Mouse (Mus musculus): ENCODE results near the gene Plekhj1.
"Not testable (repeated sequence)": the region's sequence is repeated elsewhere in the genome, so short reads cannot be mapped to it uniquely, and the experiment has no call there.

The Plekhj1 gene

GRCm38 (mm10) chr10:80798150-80799006 lies at the start of gene Plekhj1, which contains the start of gene Sf3a2:
Gene Plekhj1, minus strand, starts transcription at chr10:80798626.
Gene Sf3a2, plus strand, starts transcription at chr10:80798198.
- DNase-seq (ENCODE audit: low spot score) = peak; percentile 97

GRCm38 (mm10) chr10:80845732-80846131 lies 47.3 kb upstream of the Plekhj1 start:
- DNase-seq (ENCODE audit: low spot score) = no peak

- no peak for DNase-seq (ENCODE audit: low spot score)
Measured at GRCm38 (mm10) chr10:80845055-80845693, 46.7 kb upstream of the Plekhj1 start.

GRCm38 (mm10) chr10:80843931-80844547 lies 45.6 kb upstream of the Plekhj1 start, which contains the start of gene Lingo3:
Gene Lingo3, minus strand, starts transcription at chr10:80844039.
- no peak for DNase-seq (ENCODE audit: low spot score)

GRCm38 (mm10) chr10:80843087-80843930 lies 44.9 kb upstream of the Plekhj1 start:
- no peak for DNase-seq (ENCODE audit: low spot score)

GRCm38 (mm10) chr10:80842334-80842733 lies 43.9 kb upstream of the Plekhj1 start:
- DNase-seq (ENCODE audit: low spot score) = no peak

- DNase-seq (ENCODE audit: low spot score) = no peak
Measured at GRCm38 (mm10) chr10:80841685-80842084, 43.3 kb upstream of the Plekhj1 start.

GRCm38 (mm10) chr10:80839848-80840247 lies 41.4 kb upstream of the Plekhj1 start:
- no peak for DNase-seq (ENCODE audit: low spot score)

GRCm38 (mm10) chr10:80838346-80838912 lies 40.0 kb upstream of the Plekhj1 start:
- no peak for DNase-seq (ENCODE audit: low spot score)

- no peak for DNase-seq (ENCODE audit: low spot score)
Measured at GRCm38 (mm10) chr10:80837827-80838226, 39.4 kb upstream of the Plekhj1 start.

- no peak for DNase-seq (ENCODE audit: low spot score)
Measured at GRCm38 (mm10) chr10:80836949-80837379, 38.5 kb upstream of the Plekhj1 start.

- no peak for DNase-seq (ENCODE audit: low spot score)
Measured at GRCm38 (mm10) chr10:80835617-80836016, 37.2 kb upstream of the Plekhj1 start.

GRCm38 (mm10) chr10:80832818-80833217 lies 34.4 kb upstream of the Plekhj1 start:
- no peak for DNase-seq (ENCODE audit: low spot score)

GRCm38 (mm10) chr10:80831136-80831535 lies 32.7 kb upstream of the Plekhj1 start:
- peak; percentile 76 for DNase-seq (ENCODE audit: low spot score)

- no peak for DNase-seq (ENCODE audit: low spot score)
Measured at GRCm38 (mm10) chr10:80829359-80830278, 31.2 kb upstream of the Plekhj1 start.

GRCm38 (mm10) chr10:80828587-80828986 lies 30.2 kb upstream of the Plekhj1 start:
- DNase-seq (ENCODE audit: low spot score) = not testable (repeated sequence)

GRCm38 (mm10) chr10:80827870-80828420 lies 29.5 kb upstream of the Plekhj1 start:
- no peak for DNase-seq (ENCODE audit: low spot score)

GRCm38 (mm10) chr10:80827063-80827869 lies 28.8 kb upstream of the Plekhj1 start:
- no peak for DNase-seq (ENCODE audit: low spot score)
